Mouse (Mus musculus): ENCODE measurements at regions not wholly inside any gene's neighbourhood (a gene's known extent, or its start where the extent isn't known, plus 50 kb on each side); places are given as distances from the start of the nearest gene placed in this dataset.

DNA sequence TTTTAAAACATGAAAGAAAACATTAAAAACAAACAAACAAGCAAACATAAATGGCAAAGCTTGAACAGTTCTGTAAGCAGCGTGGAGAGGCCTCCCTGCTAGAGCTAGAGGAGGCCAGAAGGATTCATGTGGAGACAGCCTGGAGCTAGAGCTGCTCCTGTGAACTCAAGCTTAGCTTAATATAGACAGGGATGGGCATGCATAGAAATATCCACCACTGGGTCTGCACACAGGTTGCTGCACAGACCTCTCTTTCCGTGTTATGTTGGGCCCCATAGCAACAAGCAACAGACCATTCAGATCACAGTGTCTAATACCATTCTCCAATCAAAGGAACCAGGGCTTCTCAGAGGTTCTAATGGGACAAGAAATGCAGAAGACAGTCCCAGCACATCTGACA, 122.9 kb upstream of the Magi3 start:
- Histone ChIP-seq H3K9me3 (replicated peaks) (no peaks in the 10 kb centered on the region), H3K27ac (replicated peaks) (no peak overlapping the region), H3K4me3 (replicated peaks) (no peak overlapping the region), H3K4me2 (no peak overlapping the region), H3K9ac (no peak overlapping the region), H3K36me3 (replicated peaks) (no peaks in the 10 kb centered on the region), H3K4me1 (replicated peaks) (no peaks in the 10 kb centered on the region), H3K27me3 (no peaks in the 10 kb centered on the region)
- WGBS (ENCODE audit: insufficient replicate concordance): 54% methylated on average over 2 of the region's 2 CpGs
- ATAC-seq (ENCODE audit: insufficient read depth): no peak

DNA sequence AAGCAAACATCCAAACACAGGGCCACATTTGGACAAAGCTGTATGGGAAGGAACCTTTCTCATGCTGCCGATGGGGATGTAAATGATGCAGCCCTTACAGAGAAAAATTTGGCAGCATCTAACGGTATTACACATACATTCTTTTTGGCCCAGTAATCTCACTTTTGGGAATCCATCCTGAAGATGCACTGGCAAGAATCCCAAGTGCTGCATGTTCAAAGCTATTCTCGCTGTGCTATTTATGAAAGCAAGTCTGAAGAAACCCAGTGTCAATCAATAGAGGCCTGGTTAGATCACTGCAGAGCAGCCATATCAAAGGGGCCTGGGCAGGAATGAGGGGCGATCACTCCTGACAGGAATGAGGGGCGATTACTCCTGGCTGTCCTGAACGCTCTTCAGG, 122.0 kb upstream of the Magi3 start:
- no peak overlapping the region for H3K4me3 ChIP-seq (replicated peaks)
- no peaks in the 10 kb centered on the region for H3K27me3 ChIP-seq
- H3K4me1 ChIP-seq (replicated peaks): no peaks in the 10 kb centered on the region
- no peaks in the 10 kb centered on the region for H3K9me3 ChIP-seq (replicated peaks)
- no peak overlapping the region for H3K9ac ChIP-seq
- no peak for ATAC-seq (ENCODE audit: insufficient read depth)
- H3K36me3 ChIP-seq (replicated peaks): no peaks in the 10 kb centered on the region
- H3K4me2 ChIP-seq: no peak overlapping the region
- 74% methylated on average over 6 of the region's 6 CpGs for WGBS (ENCODE audit: insufficient replicate concordance)
- no peak overlapping the region for H3K27ac ChIP-seq (replicated peaks)

DNA sequence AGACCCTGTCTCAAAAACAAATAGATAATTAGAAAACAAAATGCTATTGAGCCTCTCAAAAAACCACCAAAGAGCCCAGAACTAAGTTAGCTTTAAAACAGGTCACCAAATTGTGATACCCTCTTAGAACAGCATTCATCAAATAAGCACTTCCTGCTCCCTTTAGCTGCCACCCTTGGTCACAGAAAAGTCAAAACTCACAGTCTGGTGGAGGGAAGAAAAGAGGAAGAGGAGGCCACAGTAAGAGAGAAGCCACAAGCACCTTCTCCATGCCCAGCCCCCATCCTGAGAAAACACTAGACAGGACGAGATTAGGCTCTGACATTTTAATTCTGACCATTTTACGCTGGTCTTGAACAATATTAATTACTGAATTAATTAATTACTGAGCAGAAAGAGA, 120.2 kb upstream of the Magi3 start:
- H3K4me3 ChIP-seq (replicated peaks): no peak overlapping the region
- 25% methylated on average over 2 of the region's 2 CpGs for WGBS (ENCODE audit: insufficient replicate concordance)
- H3K36me3 ChIP-seq (replicated peaks): no peaks in the 10 kb centered on the region

DNA sequence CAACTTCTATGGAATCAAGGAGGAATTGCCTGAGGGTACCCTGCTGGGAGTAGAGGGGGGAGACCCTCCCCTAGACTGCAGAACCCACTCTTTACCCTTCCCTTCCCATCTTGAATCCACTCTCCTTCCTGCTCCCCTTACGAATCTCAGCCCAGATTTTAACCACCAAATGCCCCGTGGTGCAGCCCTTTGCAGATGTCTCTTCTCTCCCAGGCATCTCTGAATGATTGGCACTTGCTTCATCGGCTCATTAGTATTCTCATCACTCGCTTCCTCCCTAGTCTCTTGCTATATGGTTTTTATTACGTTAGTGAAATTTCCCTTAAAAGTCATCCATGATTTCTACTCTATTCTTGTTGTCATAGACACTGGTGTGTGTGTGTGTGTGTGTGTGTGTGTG, 116.7 kb upstream of the Magi3 start:
- Histone ChIP-seq H3K4me2 (no peak overlapping the region), H3K9ac (no peak overlapping the region), H3K27me3 (no peaks in the 10 kb centered on the region), H3K4me3 (replicated peaks) (no peak overlapping the region), H3K4me1 (replicated peaks) (no peaks in the 10 kb centered on the region), H3K9me3 (replicated peaks) (no peaks in the 10 kb centered on the region), H3K36me3 (replicated peaks) (no peaks in the 10 kb centered on the region), H3K27ac (replicated peaks) (no peak overlapping the region)
- 61% methylated on average over 5 of the region's 5 CpGs for WGBS (ENCODE audit: insufficient replicate concordance)
- no peak for ATAC-seq (ENCODE audit: insufficient read depth)

More for the DNA sequence above, 120.2 kb upstream of the Magi3 start:
- Histone ChIP-seq H3K4me1 (replicated peaks) (no peaks in the 10 kb centered on the region), H3K4me2 (no peak overlapping the region), H3K9me3 (replicated peaks) (no peaks in the 10 kb centered on the region), H3K27ac (replicated peaks) (no peak overlapping the region), H3K9ac (no peak overlapping the region), H3K27me3 (no peaks in the 10 kb centered on the region)
- ATAC-seq (ENCODE audit: insufficient read depth): no peak

DNA sequence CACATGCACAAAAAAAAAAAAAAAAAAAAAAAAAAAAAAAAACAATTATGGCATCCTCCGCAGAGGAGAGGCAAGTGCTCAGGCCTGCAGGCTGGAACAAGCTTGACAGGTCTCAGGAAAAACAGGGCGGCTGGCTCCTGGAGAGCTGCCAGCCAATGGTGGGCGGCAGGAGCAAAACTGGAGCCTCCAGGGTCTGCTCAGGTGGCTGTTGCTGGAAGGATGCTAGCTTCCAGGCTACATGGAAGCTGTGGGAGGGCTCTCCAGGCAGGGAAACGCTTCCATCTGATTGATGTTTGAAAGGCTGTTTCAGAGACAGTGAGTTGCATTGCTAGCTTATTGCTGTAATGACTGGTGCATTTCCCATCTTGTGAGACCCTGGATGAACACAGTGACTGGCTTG, 116.1 kb upstream of the Magi3 start:
- Histone ChIP-seq H3K4me3 (replicated peaks) (no peak overlapping the region), H3K27me3 (no peaks in the 10 kb centered on the region), H3K9me3 (replicated peaks) (no peaks in the 10 kb centered on the region), H3K9ac (no peak overlapping the region), H3K4me1 (replicated peaks) (no peaks in the 10 kb centered on the region), H3K27ac (replicated peaks) (no peak overlapping the region), H3K36me3 (replicated peaks) (no peaks in the 10 kb centered on the region), H3K4me2 (no peak overlapping the region)
- WGBS (ENCODE audit: insufficient replicate concordance): 58% methylated on average over 4 of the region's 4 CpGs
- ATAC-seq (ENCODE audit: insufficient read depth): no peak

DNA sequence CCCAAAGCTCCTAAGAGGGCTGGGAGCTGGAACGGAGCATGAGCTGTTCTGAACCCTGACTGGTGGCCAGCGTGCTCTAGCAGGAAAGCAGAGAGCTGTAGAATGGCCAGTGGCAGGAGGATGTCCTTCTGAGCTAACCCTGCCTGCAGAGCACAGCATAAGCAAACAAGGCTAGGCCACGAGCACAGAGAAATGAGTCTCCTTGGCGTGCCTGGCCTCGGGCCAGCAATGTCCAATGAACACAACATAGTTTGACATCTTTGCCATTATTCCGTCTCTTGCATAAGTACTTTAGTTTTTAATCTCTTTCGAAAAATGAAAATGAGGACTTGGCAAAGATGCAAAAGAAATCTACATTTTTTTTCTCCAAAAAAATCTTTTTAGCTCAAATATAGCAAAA, 114.6 kb upstream of the Magi3 start:
- Histone ChIP-seq H3K4me2 (no peak overlapping the region), H3K36me3 (replicated peaks) (no peaks in the 10 kb centered on the region), H3K27ac (replicated peaks) (no peak overlapping the region), H3K4me1 (replicated peaks) (no peaks in the 10 kb centered on the region), H3K27me3 (no peaks in the 10 kb centered on the region), H3K4me3 (replicated peaks) (no peak overlapping the region), H3K9me3 (replicated peaks) (no peaks in the 10 kb centered on the region), H3K9ac (no peak overlapping the region)
- ATAC-seq (ENCODE audit: insufficient read depth): no peak
- WGBS (ENCODE audit: insufficient replicate concordance): 70% methylated on average over 7 of the region's 7 CpGs

DNA sequence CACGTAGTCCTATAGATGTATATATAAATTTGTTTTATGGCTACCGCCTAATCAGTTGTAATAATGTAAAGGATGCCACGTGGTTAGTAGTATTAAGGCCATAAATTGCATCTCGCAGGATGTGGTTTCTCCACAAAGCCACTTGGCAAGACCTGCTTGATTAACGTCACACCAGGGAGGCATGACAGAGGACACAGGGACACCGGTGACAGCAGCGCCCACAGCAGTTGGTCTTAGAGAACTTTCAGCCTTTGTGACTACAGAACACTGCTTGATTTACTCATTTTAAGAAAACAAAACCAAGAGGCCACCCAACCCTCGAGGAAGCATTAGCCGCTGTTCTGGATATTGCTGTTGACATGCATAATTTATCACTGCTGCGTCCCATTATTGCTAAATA, 113.2 kb upstream of the Magi3 start:
- no peaks in the 10 kb centered on the region for H3K27me3 ChIP-seq
- no peak overlapping the region for H3K27ac ChIP-seq (replicated peaks)
- H3K4me1 ChIP-seq (replicated peaks): no peaks in the 10 kb centered on the region
- ATAC-seq (ENCODE audit: insufficient read depth): no peak
- no peaks in the 10 kb centered on the region for H3K9me3 ChIP-seq (replicated peaks)
- H3K9ac ChIP-seq: no peak overlapping the region
- no peak overlapping the region for H3K4me2 ChIP-seq
- no peak overlapping the region for H3K4me3 ChIP-seq (replicated peaks)
- H3K36me3 ChIP-seq (replicated peaks): no peaks in the 10 kb centered on the region
- WGBS (ENCODE audit: insufficient replicate concordance): 56% methylated on average over 10 of the region's 10 CpGs

DNA sequence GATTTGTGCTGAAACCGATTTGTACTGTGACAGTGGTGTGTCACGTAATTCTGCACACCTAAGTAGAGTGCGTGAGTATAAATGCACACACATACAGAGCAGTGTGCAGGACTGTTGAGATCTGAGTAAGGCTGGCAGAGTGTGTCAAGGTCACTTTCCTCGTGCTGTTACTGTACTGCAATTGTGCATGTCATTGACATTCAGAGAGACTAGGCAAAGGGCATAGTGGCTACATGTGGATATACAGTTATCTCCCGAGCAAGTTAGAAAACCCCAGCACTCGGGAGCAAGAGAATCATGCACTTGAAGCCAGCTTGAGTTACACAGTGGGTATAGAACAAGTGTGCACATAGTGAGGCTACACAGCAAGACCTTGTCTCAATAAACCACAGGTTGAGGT, 110.5 kb upstream of the Magi3 start:
- Histone ChIP-seq H3K36me3 (replicated peaks) (no peaks in the 10 kb centered on the region), H3K27ac (replicated peaks) (no peak overlapping the region), H3K4me3 (replicated peaks) (no peak overlapping the region), H3K27me3 (no peaks in the 10 kb centered on the region), H3K9me3 (replicated peaks) (no peaks in the 10 kb centered on the region), H3K4me2 (no peak overlapping the region), H3K4me1 (replicated peaks) (peaks cover 12% of the 10 kb centered on the region), H3K9ac (no peak overlapping the region)
- no peak for ATAC-seq (ENCODE audit: insufficient read depth)
- 61% methylated on average over 6 of the region's 6 CpGs for WGBS (ENCODE audit: insufficient replicate concordance)

DNA sequence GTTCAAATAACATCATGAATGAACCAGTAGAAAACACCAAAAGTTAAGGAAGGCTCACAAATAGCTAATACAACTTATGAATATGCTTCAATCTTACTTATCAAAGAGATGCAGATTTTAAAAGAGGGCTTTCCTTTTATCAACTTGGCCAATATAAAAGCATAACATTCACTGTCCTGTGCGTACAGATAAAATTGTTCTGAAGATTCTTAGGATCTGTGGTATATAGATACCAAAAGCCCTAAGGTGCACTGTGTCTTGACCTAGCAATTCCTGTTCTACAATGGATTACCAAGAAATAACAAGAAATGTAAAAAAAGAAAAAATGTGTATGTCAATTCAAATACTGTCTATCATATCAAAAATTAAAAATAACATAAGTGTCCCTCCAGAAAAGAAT, 107.7 kb upstream of the Magi3 start:
- no peak overlapping the region for H3K9ac ChIP-seq
- H3K9me3 ChIP-seq (replicated peaks): no peaks in the 10 kb centered on the region
- WGBS (ENCODE audit: insufficient replicate concordance): 20% methylated on average over 1 of the region's 1 CpGs
- peaks cover 12% of the 10 kb centered on the region for H3K4me1 ChIP-seq (replicated peaks)
- no peaks in the 10 kb centered on the region for H3K27me3 ChIP-seq
- H3K4me3 ChIP-seq (replicated peaks): no peak overlapping the region
- peak; percentile 43; the same call in 1 of the 2 replicates for ATAC-seq (ENCODE audit: insufficient read depth)
- no peaks in the 10 kb centered on the region for H3K36me3 ChIP-seq (replicated peaks)
- no peak overlapping the region for H3K27ac ChIP-seq (replicated peaks)
- H3K4me2 ChIP-seq: no peak overlapping the region

DNA sequence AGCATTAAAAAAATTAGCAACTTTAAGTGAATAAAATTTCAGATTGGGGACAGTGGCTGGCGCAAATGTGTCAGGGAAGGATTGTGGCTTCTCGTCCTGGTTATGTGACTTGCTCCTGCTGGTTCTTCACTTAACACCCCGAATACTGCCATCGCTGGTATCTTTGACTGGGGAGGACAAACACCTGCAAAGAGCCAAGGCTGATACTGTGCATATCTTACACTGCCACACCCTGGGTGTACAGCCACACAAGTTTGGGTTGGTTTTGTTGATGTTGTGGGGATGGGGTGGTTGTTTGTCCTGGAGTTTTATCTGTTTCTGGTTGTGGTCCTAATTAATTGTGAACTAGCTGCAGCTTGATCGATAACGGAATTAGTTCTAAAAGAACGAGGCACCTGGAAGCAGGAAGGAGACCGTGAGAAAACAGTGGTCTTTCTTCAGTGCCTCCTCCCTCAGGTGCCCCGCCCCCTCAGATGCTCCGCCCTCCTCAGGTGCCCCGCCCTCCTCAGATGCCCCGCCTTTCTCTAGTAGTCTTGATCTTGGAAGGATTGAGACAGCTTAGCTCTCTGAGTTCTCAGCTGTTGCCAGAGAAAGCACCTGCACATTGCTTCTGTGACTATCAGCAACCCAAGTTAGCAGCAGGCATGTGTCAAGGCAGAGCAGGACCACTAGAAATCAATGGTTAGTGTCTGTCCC, 107.0 kb upstream of the Magi3 start:
- H3K9ac ChIP-seq: no peak overlapping the region
- peak overlapping the region; percentile 25 for H3K4me2 ChIP-seq
- no peak overlapping the region for H3K4me3 ChIP-seq (replicated peaks)
- 43% methylated on average over 12 of the region's 12 CpGs for WGBS (ENCODE audit: insufficient replicate concordance)
- H3K4me1 ChIP-seq (replicated peaks): peaks cover 12% of the 10 kb centered on the region
- ATAC-seq (ENCODE audit: insufficient read depth): peak; percentile 81
- no peak overlapping the region for H3K27ac ChIP-seq (replicated peaks)
- H3K9me3 ChIP-seq (replicated peaks): no peaks in the 10 kb centered on the region
- no peaks in the 10 kb centered on the region for H3K36me3 ChIP-seq (replicated peaks)
- no peaks in the 10 kb centered on the region for H3K27me3 ChIP-seq

DNA sequence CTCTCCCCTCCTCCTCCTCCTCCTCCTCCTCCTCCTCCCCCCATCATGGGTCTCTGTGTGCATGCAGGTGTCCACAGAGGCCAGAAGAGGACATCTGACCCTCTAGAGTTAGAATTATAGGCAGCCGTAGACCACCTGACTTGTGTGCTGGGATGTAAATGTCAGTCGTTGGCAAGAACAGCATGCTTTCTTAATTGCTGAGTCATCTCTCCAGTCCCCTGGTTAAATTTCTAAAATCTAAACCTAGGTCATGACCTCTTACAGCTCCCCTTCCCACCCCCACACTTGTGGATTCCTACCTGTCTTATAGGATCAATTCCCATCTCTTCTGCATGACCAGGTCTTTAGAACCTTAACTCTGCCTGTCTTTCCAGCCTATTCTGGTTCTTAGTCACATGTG, 102.4 kb upstream of the Magi3 start:
- Histone ChIP-seq H3K9ac (no peak overlapping the region), H3K4me1 (replicated peaks) (peaks cover 21% of the 10 kb centered on the region), H3K4me3 (replicated peaks) (no peak overlapping the region), H3K36me3 (replicated peaks) (no peaks in the 10 kb centered on the region), H3K27ac (replicated peaks) (no peak overlapping the region), H3K9me3 (replicated peaks) (no peaks in the 10 kb centered on the region), H3K27me3 (no peaks in the 10 kb centered on the region), H3K4me2 (no peak overlapping the region)
- WGBS (ENCODE audit: insufficient replicate concordance): 34% methylated on average over 2 of the region's 2 CpGs
- no peak for ATAC-seq (ENCODE audit: insufficient read depth)

DNA sequence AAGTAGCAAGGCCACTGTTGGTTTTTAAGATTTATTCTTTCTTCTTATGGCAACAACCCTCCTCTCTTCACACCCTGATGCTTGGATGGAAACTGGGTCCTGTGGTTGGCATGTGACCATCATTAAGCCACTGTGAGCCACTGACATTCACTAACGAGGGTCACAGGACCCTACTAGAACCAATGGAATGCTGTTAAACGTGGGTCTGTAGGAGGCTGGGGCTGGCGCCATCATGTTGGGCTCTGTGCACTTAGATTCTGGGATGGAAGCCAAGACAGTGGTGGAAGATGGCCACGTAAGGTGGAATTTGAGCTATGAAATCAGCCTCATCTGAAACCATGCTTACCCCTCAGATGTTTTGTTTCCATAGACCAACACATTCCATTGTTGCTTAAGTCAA, 100.2 kb upstream of the Magi3 start:
- ATAC-seq (ENCODE audit: insufficient read depth): no peak
- Histone ChIP-seq H3K36me3 (replicated peaks) (no peaks in the 10 kb centered on the region), H3K9me3 (replicated peaks) (no peaks in the 10 kb centered on the region), H3K9ac (no peak overlapping the region), H3K4me2 (no peak overlapping the region), H3K27ac (replicated peaks) (no peak overlapping the region), H3K27me3 (no peaks in the 10 kb centered on the region), H3K4me3 (replicated peaks) (no peak overlapping the region), H3K4me1 (replicated peaks) (0 out of 2 replicates have a peak, but pooled peaks cover 10% of the 10 kb centered on the region)
- WGBS (ENCODE audit: insufficient replicate concordance): 50% methylated on average over 4 of the region's 4 CpGs

Measured in liver, embryonic 15.5 days (tissue).